Mouse (Mus musculus): ENCODE measurements around the gene Tmem256. TPM values are rescaled to one million over a fixed set of nuclear protein-coding genes. Genes with fewer than 3 reads are reported as not detected.

The Tmem256 gene
- polyA plus RNA-seq, 1 experiment from 2014 or later = 495 TPM

GRCm38 (mm10) chr11:69879711-69880110 is 41.4 kb downstream of the Tmem256 start:
- WGBS = 46% methylated on average over 15 of the region's 15 CpGs
- Histone ChIP-seq H3K9ac (replicated peaks; ENCODE audit: low read depth, low read length) (peak overlapping the region; percentile 25; the same call in 1 of the 2 replicates), H3K4me3 (ENCODE audit: low read depth, low read length) (peak overlapping the region; percentile 37), H3K27me3 (ENCODE audit: control insufficient read depth, insufficient read depth, low read length) (no peaks in the 10 kb centered on the region), H3K27ac (ENCODE audit: low read length) (no peak overlapping the region), H3K9me3 (ENCODE audit: control insufficient read depth, low read depth, low read length) (no peaks in the 10 kb centered on the region), H3K4me2 (replicated peaks; ENCODE audit: low read depth, low read length) (peak overlapping the region; percentile 71), H3K36me3 (ENCODE audit: control insufficient read depth, insufficient read depth, low read length) (no peaks in the 10 kb centered on the region), H3K4me1 (ENCODE audit: control insufficient read depth, insufficient read depth, low read length) (peaks cover 23% of the 10 kb centered on the region)
- ATAC-seq (ENCODE audit: insufficient number of reproducible peaks, insufficient read depth, low FRiP score, low read depth) = no peak

- Histone ChIP-seq H3K36me3 (ENCODE audit: control insufficient read depth, insufficient read depth, low read length) (no peaks in the 10 kb centered on the region), H3K9ac (replicated peaks; ENCODE audit: low read depth, low read length) (peak overlapping the region; percentile 25; the same call in 1 of the 2 replicates), H3K9me3 (ENCODE audit: control insufficient read depth, low read depth, low read length) (no peaks in the 10 kb centered on the region), H3K4me1 (ENCODE audit: control insufficient read depth, insufficient read depth, low read length) (peaks cover 22% of the 10 kb centered on the region), H3K4me2 (replicated peaks; ENCODE audit: low read depth, low read length) (peak overlapping the region; percentile 71), H3K27me3 (ENCODE audit: control insufficient read depth, insufficient read depth, low read length) (no peaks in the 10 kb centered on the region), H3K27ac (ENCODE audit: low read length) (peak overlapping the region; percentile 89), H3K4me3 (ENCODE audit: low read depth, low read length) (peak overlapping the region; percentile 37)
- peak; percentile 43; the same call in 1 of the 2 replicates for ATAC-seq (ENCODE audit: insufficient number of reproducible peaks, insufficient read depth, low FRiP score, low read depth)
- WGBS = under 1% methylated on average over 18 of the region's 18 CpGs
These were observed 42.2 kb downstream of the Tmem256 start for GRCm38 (mm10) chr11:69880506-69880852.

- peak; percentile 87 for ATAC-seq (ENCODE audit: insufficient number of reproducible peaks, insufficient read depth, low FRiP score, low read depth)
- H3K36me3 ChIP-seq (ENCODE audit: control insufficient read depth, insufficient read depth, low read length) = no peaks in the 10 kb centered on the region
- H3K9ac ChIP-seq (replicated peaks; ENCODE audit: low read depth, low read length) = peak within 1 kb of the TSS; percentile 49
- H3K4me2 ChIP-seq (replicated peaks; ENCODE audit: low read depth, low read length) = peak within 1 kb of the TSS; percentile 71
- WGBS = under 1% methylated on average over 46 of the region's 46 CpGs
- H3K4me1 ChIP-seq (ENCODE audit: control insufficient read depth, insufficient read depth, low read length) = peaks cover 17% of the 10 kb centered on the region
- peak within 1 kb of the TSS; percentile 89 for H3K27ac ChIP-seq (ENCODE audit: low read length)
- H3K27me3 ChIP-seq (ENCODE audit: control insufficient read depth, insufficient read depth, low read length) = no peaks in the 10 kb centered on the region
- no peaks in the 10 kb centered on the region for H3K9me3 ChIP-seq (ENCODE audit: control insufficient read depth, low read depth, low read length)
- peak within 1 kb of the TSS; percentile 37 for H3K4me3 ChIP-seq (ENCODE audit: low read depth, low read length)
These were observed 42.7 kb downstream of the Tmem256 start, which contains the start of gene Kctd11 for GRCm38 (mm10) chr11:69880853-69881603. Gene Kctd11 (minus strand): TSS chr11:69881406.

GRCm38 (mm10) chr11:69881787-69882670 is 43.7 kb downstream of the Tmem256 start:
- H3K9ac ChIP-seq (replicated peaks; ENCODE audit: low read depth, low read length) = peak overlapping the region; percentile 49; the same call in 1 of the 2 replicates
- peak overlapping the region; percentile 71 for H3K4me2 ChIP-seq (replicated peaks; ENCODE audit: low read depth, low read length)
- 56% methylated on average over 21 of the region's 21 CpGs for WGBS
- H3K27me3 ChIP-seq (ENCODE audit: control insufficient read depth, insufficient read depth, low read length) = no peaks in the 10 kb centered on the region
- peaks cover 16% of the 10 kb centered on the region for H3K4me1 ChIP-seq (ENCODE audit: control insufficient read depth, insufficient read depth, low read length)
- H3K36me3 ChIP-seq (ENCODE audit: control insufficient read depth, insufficient read depth, low read length) = no peaks in the 10 kb centered on the region
- peak overlapping the region; percentile 37 for H3K4me3 ChIP-seq (ENCODE audit: low read depth, low read length)
- H3K27ac ChIP-seq (ENCODE audit: low read length) = peak overlapping the region; percentile 89
- no peaks in the 10 kb centered on the region for H3K9me3 ChIP-seq (ENCODE audit: control insufficient read depth, low read depth, low read length)
- ATAC-seq (ENCODE audit: insufficient number of reproducible peaks, insufficient read depth, low FRiP score, low read depth) = no peak

- H3K4me1 ChIP-seq (ENCODE audit: control insufficient read depth, insufficient read depth, low read length) = peaks cover 16% of the 10 kb centered on the region
- no peak overlapping the region for H3K27ac ChIP-seq (ENCODE audit: low read length)
- H3K9me3 ChIP-seq (ENCODE audit: control insufficient read depth, low read depth, low read length) = no peaks in the 10 kb centered on the region
- H3K4me2 ChIP-seq (replicated peaks; ENCODE audit: low read depth, low read length) = no peak overlapping the region
- no peaks in the 10 kb centered on the region for H3K27me3 ChIP-seq (ENCODE audit: control insufficient read depth, insufficient read depth, low read length)
- H3K9ac ChIP-seq (replicated peaks; ENCODE audit: low read depth, low read length) = no peak overlapping the region
- 58% methylated on average over 4 of the region's 4 CpGs for WGBS
- no peaks in the 10 kb centered on the region for H3K36me3 ChIP-seq (ENCODE audit: control insufficient read depth, insufficient read depth, low read length)
- no peak overlapping the region for H3K4me3 ChIP-seq (ENCODE audit: low read depth, low read length)
- ATAC-seq (ENCODE audit: insufficient number of reproducible peaks, insufficient read depth, low FRiP score, low read depth) = no peak
These were observed 44.8 kb downstream of the Tmem256 start for GRCm38 (mm10) chr11:69883066-69883465.

GRCm38 (mm10) chr11:69883527-69884151 is 45.3 kb downstream of the Tmem256 start:
- Histone ChIP-seq H3K9ac (replicated peaks; ENCODE audit: low read depth, low read length) (no peak overlapping the region), H3K36me3 (ENCODE audit: control insufficient read depth, insufficient read depth, low read length) (no peaks in the 10 kb centered on the region), H3K4me1 (ENCODE audit: control insufficient read depth, insufficient read depth, low read length) (peaks cover 16% of the 10 kb centered on the region), H3K4me2 (replicated peaks; ENCODE audit: low read depth, low read length) (no peak overlapping the region), H3K4me3 (ENCODE audit: low read depth, low read length) (no peak overlapping the region), H3K27me3 (ENCODE audit: control insufficient read depth, insufficient read depth, low read length) (no peaks in the 10 kb centered on the region), H3K9me3 (ENCODE audit: control insufficient read depth, low read depth, low read length) (no peaks in the 10 kb centered on the region), H3K27ac (ENCODE audit: low read length) (no peak overlapping the region)
- no peak for ATAC-seq (ENCODE audit: insufficient number of reproducible peaks, insufficient read depth, low FRiP score, low read depth)
- 79% methylated on average over 8 of the region's 8 CpGs for WGBS

GRCm38 (mm10) chr11:69884240-69884639 is 45.9 kb downstream of the Tmem256 start:
- H3K36me3 ChIP-seq (ENCODE audit: control insufficient read depth, insufficient read depth, low read length) = no peaks in the 10 kb centered on the region
- H3K4me2 ChIP-seq (replicated peaks; ENCODE audit: low read depth, low read length) = no peak overlapping the region
- whole genome bisulfite sequencing = 74% methylated on average over 9 of the region's 9 CpGs
- no peak overlapping the region for H3K9ac ChIP-seq (replicated peaks; ENCODE audit: low read depth, low read length)
- H3K27ac ChIP-seq (ENCODE audit: low read length) = no peak overlapping the region
- H3K9me3 ChIP-seq (ENCODE audit: control insufficient read depth, low read depth, low read length) = no peaks in the 10 kb centered on the region
- H3K27me3 ChIP-seq (ENCODE audit: control insufficient read depth, insufficient read depth, low read length) = no peaks in the 10 kb centered on the region
- no peak for ATAC-seq (ENCODE audit: insufficient number of reproducible peaks, insufficient read depth, low FRiP score, low read depth)
- no peak overlapping the region for H3K4me3 ChIP-seq (ENCODE audit: low read depth, low read length)
- peaks cover 12% of the 10 kb centered on the region for H3K4me1 ChIP-seq (ENCODE audit: control insufficient read depth, insufficient read depth, low read length)

GRCm38 (mm10) chr11:69884663-69885062 is 46.3 kb downstream of the Tmem256 start:
- Histone ChIP-seq H3K9ac (replicated peaks; ENCODE audit: low read depth, low read length) (no peak overlapping the region), H3K4me2 (replicated peaks; ENCODE audit: low read depth, low read length) (no peak overlapping the region), H3K27me3 (ENCODE audit: control insufficient read depth, insufficient read depth, low read length) (no peaks in the 10 kb centered on the region), H3K9me3 (ENCODE audit: control insufficient read depth, low read depth, low read length) (no peaks in the 10 kb centered on the region), H3K36me3 (ENCODE audit: control insufficient read depth, insufficient read depth, low read length) (no peaks in the 10 kb centered on the region), H3K4me3 (ENCODE audit: low read depth, low read length) (no peak overlapping the region), H3K27ac (ENCODE audit: low read length) (no peak overlapping the region), H3K4me1 (ENCODE audit: control insufficient read depth, insufficient read depth, low read length) (peaks cover 8% of the 10 kb centered on the region)
- WGBS = 80% methylated on average over 8 of the region's 8 CpGs
- ATAC-seq (ENCODE audit: insufficient number of reproducible peaks, insufficient read depth, low FRiP score, low read depth) = no peak
